Mouse (Mus musculus): ENCODE results near the gene Chil5. TPM values are rescaled to one million over a fixed set of nuclear protein-coding genes. Genes with fewer than 3 reads are reported as not detected.
"Not testable (repeated sequence)": the region's sequence is repeated elsewhere in the genome, so short reads cannot be mapped to it uniquely, and the experiment has no call there.

Gene Chil5
- polyA plus RNA-seq, 1 experiment = 1.0 TPM

DNA sequence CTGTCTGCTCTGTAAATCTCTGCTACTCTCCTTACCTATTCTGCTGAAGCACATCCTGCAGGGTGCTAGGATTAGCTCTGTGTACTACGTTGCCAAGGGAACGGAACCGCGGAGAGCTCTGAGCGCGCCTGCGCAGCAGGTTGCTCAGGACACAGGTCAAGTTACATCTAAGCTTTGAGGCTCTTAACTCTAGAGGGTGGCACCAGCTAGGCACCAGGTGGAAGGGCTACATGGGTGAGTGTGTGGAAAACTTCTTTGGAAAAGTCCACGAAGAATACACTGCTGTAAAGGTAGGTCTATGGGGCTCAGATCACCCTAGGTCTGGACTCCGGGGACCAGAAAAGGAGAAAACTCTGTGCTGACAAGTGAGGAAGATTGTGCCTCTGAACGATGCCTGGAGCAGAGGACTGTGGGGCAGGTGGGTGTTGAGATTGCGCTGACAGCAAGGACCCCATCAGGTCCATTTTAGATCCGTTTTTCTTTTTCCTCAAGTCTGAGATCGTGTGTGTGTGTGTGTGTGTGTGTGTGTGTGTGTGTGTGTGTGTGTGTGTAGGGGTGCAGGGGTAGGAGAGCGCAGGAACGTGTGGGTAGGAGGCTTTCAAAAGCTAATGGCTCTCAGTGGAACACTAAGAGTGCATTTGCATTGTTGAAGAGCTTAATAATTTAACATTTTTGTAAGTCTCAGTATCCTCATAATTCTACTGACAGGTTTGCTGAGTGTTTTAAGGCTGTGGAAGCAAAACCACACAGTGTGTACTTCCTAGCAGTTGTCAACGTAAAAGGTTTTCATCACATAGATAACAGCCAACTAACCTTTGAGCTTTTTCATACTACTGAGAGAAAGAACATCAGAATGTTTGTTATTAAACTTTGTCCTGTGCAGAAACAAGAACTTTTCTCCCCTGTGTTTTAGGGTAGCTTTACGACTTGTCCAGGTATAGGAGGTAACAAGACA is 30.9 kb downstream of the Chil5 start:
- Histone ChIP-seq H3K36me3 (replicated peaks; ENCODE audit: low read length) (no peaks in the 10 kb centered on the region), H3K4me1 (peaks cover 10% of the 10 kb centered on the region), H3K9me3 (no peaks in the 10 kb centered on the region), H3K4me3 (replicated peaks) (no peak overlapping the region), H3K27me3 (replicated peaks) (peaks cover 10% of the 10 kb centered on the region)
- TF ChIP-seq GATA1 (IDR thresholded peaks at IDR 0.05; ENCODE audit: borderline replicate concordance, low read length) = no peak
- no peak for TF ChIP-seq FLI1 (IDR thresholded peaks at IDR 0.05; ENCODE audit: low read length)

DNA sequence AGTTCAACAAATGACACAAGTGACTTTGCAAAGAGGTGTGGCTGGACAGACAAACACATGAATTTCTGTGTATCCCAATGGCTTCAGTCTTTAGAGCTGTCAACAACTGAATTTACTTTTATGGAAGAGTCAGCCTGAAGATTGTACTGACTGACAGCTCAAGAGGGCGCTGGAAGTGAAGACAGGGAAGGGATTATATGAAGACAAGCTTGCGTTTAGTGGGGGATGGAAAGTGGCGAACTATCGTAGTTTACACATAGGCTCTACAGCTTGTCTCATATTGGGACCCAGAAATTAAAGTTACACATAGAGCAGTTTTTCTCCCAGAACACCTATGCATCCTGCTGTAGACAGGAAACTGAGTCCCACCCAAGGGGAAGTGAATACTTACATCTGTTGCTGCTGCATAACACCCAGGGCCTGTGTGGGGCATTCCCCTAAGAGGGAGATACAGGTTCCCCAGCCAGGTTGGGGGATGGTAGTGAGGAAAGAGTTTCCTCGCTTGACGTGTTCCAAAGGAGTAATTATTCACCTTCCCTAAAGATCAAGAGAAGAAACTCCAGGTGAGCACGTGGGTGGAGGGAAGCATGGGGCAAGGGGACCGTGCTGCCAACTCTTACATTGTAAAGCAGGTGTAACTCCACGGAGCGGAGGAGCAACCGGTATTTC is 31.8 kb downstream of the Chil5 start:
- Histone ChIP-seq H3K36me3 (replicated peaks; ENCODE audit: low read length) (no peaks in the 10 kb centered on the region), H3K27me3 (replicated peaks) (peaks cover 10% of the 10 kb centered on the region), H3K4me3 (replicated peaks) (peak overlapping the region; percentile 36), H3K9me3 (no peaks in the 10 kb centered on the region), H3K4me1 (peaks cover 10% of the 10 kb centered on the region)
- TF ChIP-seq GATA1 (IDR thresholded peaks at IDR 0.05; ENCODE audit: borderline replicate concordance, low read length) (no peak), FLI1 (IDR thresholded peaks at IDR 0.05; ENCODE audit: low read length) (no peak)

DNA sequence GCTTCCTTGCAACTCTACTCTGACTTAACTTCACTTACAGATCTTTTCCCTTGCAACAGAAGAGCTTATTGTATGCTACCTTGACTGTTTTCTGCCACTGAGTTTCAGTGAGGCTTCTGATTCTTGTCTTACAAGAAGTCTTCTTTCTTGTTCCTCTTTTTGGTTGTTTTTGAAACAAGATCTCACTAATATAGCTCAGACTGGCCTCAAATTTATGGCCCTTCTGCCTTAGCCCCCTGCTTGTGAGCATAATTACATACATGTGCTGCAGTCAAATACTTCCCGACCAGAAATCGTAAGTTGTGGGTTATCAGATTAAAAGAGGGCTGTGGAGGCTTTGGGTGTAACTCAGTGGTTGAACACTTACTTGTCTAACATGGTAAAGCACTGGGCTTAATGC is 37.9 kb downstream of the Chil5 start:
- no peaks in the 10 kb centered on the region for H3K27me3 ChIP-seq (replicated peaks)

DNA sequence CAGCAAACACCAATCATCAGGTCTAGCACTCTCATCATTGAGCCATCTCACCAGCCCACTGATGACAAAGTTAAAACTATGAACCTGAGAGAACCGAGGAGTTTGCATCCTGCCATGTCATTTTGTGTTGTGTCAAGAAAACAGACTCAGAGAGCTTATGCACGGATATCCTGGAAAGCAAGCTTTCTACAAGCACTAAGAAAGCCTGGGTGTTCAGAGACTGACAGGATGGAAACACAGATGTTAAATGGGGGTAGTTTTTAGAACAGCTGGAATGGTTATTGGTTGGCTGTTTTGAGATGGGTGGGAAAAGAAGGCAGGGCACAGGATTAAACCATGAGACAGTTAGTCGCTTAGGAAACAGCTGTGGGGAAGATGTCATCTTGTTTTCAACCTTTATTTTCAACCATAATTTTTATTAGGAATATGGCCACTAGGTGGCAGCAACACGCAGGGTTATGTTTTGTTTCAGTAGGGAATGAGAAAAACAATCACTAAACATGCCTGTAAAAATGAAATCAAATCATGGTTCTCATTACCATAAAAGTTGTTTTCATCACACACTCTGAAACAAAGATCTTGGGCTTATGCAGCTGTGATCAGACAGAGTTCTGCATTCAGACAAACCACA is 40.8 kb downstream of the Chil5 start:
- no peak overlapping the region for H3K4me3 ChIP-seq (replicated peaks)
- peaks cover 5% of the 10 kb centered on the region; the same call in 1 of the 2 replicates for H3K4me1 ChIP-seq
- H3K36me3 ChIP-seq (replicated peaks; ENCODE audit: low read length) = no peaks in the 10 kb centered on the region
- TF ChIP-seq FLI1 (IDR thresholded peaks at IDR 0.05; ENCODE audit: low read length) (no peak), GATA1 (IDR thresholded peaks at IDR 0.05; ENCODE audit: borderline replicate concordance, low read length) (no peak)
- no peaks in the 10 kb centered on the region for H3K27me3 ChIP-seq (replicated peaks)
- no peaks in the 10 kb centered on the region for H3K9me3 ChIP-seq

More for the DNA sequence above, 37.9 kb downstream of the Chil5 start:
- H3K36me3 ChIP-seq (replicated peaks; ENCODE audit: low read length) = no peaks in the 10 kb centered on the region
- peaks cover 5% of the 10 kb centered on the region; the same call in 1 of the 2 replicates for H3K4me1 ChIP-seq
- no peaks in the 10 kb centered on the region for H3K9me3 ChIP-seq
- no peak for TF ChIP-seq GATA1 (IDR thresholded peaks at IDR 0.05; ENCODE audit: borderline replicate concordance, low read length)
- no peak for TF ChIP-seq FLI1 (IDR thresholded peaks at IDR 0.05; ENCODE audit: low read length)
- no peak overlapping the region for H3K4me3 ChIP-seq (replicated peaks)

DNA sequence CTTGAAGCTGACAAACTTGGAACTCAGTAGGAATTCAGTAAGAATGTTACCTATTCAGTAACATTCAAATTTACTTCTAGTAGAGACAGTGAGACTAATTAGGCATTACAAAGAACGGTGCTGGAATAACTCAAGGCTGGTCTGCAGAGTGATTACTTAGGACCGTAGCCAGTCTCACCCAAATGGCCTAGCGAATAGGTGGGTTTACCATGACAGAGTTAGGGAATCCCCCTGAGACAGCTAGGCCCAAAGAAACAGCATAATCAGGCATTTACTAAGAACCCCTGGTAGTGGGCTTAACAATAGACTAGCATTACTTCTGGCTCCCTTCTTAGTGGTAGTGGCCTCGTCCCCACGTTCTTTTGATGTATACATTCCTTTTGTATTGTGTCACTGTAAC is 43.0 kb downstream of the Chil5 start:
- H3K4me3 ChIP-seq (replicated peaks); H3K36me3 ChIP-seq (replicated peaks; ENCODE audit: low read length); H3K4me1 ChIP-seq; H3K9me3 ChIP-seq; H3K27me3 ChIP-seq (replicated peaks): not testable (repeated sequence)

DNA sequence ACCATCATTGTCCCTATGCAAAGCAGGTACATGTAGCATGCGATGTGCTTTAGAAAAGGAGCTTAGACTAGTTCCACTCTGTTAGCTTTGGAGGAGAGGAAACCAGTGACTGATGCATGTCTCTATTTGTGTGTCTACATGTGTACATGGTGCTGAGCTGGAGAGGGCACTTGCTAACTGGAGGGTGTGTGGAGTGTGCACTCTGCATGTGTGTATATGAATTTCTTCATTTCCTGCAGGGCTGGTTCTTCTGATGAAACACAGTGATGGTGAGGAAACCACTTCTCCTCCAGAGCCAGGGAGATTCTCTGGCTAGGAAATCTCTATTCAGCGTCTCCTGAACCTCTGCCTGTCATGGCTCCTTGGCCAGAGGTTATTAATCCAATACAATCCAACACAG is 58.4 kb downstream of the Chil5 start:
- Histone ChIP-seq H3K27me3 (replicated peaks) (no peaks in the 10 kb centered on the region), H3K9me3 (no peaks in the 10 kb centered on the region), H3K36me3 (replicated peaks; ENCODE audit: low read length) (peaks cover 22% of the 10 kb centered on the region), H3K4me3 (replicated peaks) (peak overlapping the region; percentile 9), H3K4me1 (peaks cover 40% of the 10 kb centered on the region)
- no peak for TF ChIP-seq GATA1 (IDR thresholded peaks at IDR 0.05; ENCODE audit: borderline replicate concordance, low read length)
- no peak for TF ChIP-seq FLI1 (IDR thresholded peaks at IDR 0.05; ENCODE audit: low read length)

DNA sequence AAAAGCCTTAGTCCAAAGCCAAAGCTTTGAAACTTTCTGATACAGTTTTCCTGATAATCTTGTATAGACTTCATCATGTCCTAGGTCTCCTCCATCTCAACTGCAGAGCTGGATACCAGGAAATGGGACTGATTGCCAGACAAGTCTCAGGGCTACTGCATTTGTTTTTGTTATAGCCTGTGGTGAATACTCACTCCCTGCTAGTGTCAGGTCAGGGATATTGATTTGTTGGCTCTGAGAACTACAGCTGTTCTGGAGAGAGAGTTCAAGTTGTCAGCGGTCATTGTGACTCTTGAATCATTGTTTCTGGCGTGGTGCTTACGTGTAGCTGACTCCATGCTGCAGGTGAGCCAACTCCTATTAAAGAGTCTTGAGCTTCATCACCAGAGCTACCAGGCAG is 59.2 kb downstream of the Chil5 start, which contains the start of gene Ovgp1:
TSS of gene Ovgp1 (plus strand) at position 301 of the 400 bp plus-strand sequence.
- no peaks in the 10 kb centered on the region for H3K27me3 ChIP-seq (replicated peaks)
- peak within 1 kb of the TSS; percentile 9 for H3K4me3 ChIP-seq (replicated peaks)
- no peak for TF ChIP-seq GATA1 (IDR thresholded peaks at IDR 0.05; ENCODE audit: borderline replicate concordance, low read length)
- TF ChIP-seq FLI1 (IDR thresholded peaks at IDR 0.05; ENCODE audit: low read length) = no peak
- peaks cover 40% of the 10 kb centered on the region for H3K4me1 ChIP-seq
- H3K36me3 ChIP-seq (replicated peaks; ENCODE audit: low read length) = peaks cover 29% of the 10 kb centered on the region
- H3K9me3 ChIP-seq = no peaks in the 10 kb centered on the region

DNA sequence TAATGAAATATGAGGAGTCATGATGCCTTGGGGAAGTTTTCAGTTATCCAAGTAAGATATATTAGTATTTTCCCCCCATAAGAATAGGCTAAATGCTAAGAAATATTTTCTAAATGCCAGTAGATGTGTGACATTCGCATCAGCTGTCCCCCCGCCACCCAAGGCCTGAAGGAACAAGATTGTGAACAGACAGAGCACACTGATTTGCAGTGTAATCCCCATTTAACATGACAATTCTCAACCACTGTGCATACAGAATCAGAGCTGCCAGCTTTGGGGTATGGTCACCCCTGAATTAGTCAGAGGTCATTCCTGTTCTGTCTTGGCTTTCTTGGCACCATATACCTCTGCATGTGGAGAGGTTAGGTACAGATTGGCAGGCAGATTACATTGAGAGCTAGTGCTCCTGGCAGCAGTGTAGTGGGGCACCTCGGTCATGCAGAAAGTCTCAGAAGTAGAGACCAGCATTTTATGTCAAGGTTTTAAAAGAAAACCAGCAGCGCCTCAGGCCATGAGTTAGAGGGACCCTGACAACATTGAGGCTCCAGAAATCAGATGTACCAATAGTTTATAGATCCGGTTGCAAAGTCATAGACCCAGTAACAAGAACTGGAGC is 60.7 kb downstream of the Chil5 start:
- Histone ChIP-seq H3K36me3 (replicated peaks; ENCODE audit: low read length) (peaks cover 44% of the 10 kb centered on the region), H3K4me1 (peaks cover 33% of the 10 kb centered on the region), H3K9me3 (no peaks in the 10 kb centered on the region), H3K4me3 (replicated peaks) (no peak overlapping the region), H3K27me3 (replicated peaks) (no peaks in the 10 kb centered on the region)
- TF ChIP-seq GATA1 (IDR thresholded peaks at IDR 0.05; ENCODE audit: borderline replicate concordance, low read length) (no peak), FLI1 (IDR thresholded peaks at IDR 0.05; ENCODE audit: low read length) (no peak)

Other genes starting within 250 kb of the Chil5 start
- 3.2 and 38.3 TPM in 2 replicates for gene Rap1a, start 231.5 kb downstream of the Chil5 start, polyA plus RNA-seq (2012; ENCODE audit: insufficient read depth, low replicate concordance)
- gene Adora3, start 162.0 kb downstream of the Chil5 start, polyA plus RNA-seq (2012; ENCODE audit: insufficient read depth, low replicate concordance) = 0.19 TPM in 1 of 2 replicates, not detected in the other
- gene Tmigd3, start 161.9 kb downstream of the Chil5 start, polyA plus RNA-seq (2012; ENCODE audit: insufficient read depth, low replicate concordance) = not detected in 2 replicates
- 34.4 and 41.9 TPM in 2 replicates for gene I830077J02Rik, start 100.2 kb downstream of the Chil5 start, polyA plus RNA-seq (2012; ENCODE audit: insufficient read depth, low replicate concordance)
- gene Wdr77, start 73.4 kb downstream of the Chil5 start, polyA plus RNA-seq (2012; ENCODE audit: insufficient read depth, low replicate concordance) = 39.6 and 78.6 TPM in 2 replicates
- gene Atp5f1, start 72.7 kb downstream of the Chil5 start, polyA plus RNA-seq (2012; ENCODE audit: insufficient read depth, low replicate concordance) = 260 and 290 TPM in 2 replicates
- not detected in 2 replicates for gene Ovgp1, start 59.1 kb downstream of the Chil5 start, polyA plus RNA-seq (2012; ENCODE audit: insufficient read depth, low replicate concordance)
- not detected in 2 replicates for gene Pifo, start 18.2 kb downstream of the Chil5 start, polyA plus RNA-seq (2012; ENCODE audit: insufficient read depth, low replicate concordance)
- not detected in 2 replicates for gene Chia1, start 80.4 kb upstream of the Chil5 start, polyA plus RNA-seq (2012; ENCODE audit: insufficient read depth, low replicate concordance)
- 0.43 TPM in 1 of 2 replicates, not detected in the other for gene Chil3, start 134.8 kb upstream of the Chil5 start, polyA plus RNA-seq (2012; ENCODE audit: insufficient read depth, low replicate concordance)
- not detected in 2 replicates for gene Chil4, start 186.7 kb upstream of the Chil5 start, polyA plus RNA-seq (2012; ENCODE audit: insufficient read depth, low replicate concordance)

Data from megakaryocyte, embryonic 14.5 days (primary cell).